Mouse (Mus musculus): ENCODE data around the gene Pcbp2. TPM values are rescaled to one million over a fixed set of nuclear protein-coding genes. Genes with fewer than 3 reads are reported as not detected.

Pcbp2 gene
- 187 and 220 TPM in 2 replicates for polyA plus RNA-seq (2014; fragmentation: Nextera tagmentation; extraction: Ambion mirVana)

GRCm38 (mm10) chr15:102470183-102470604 is at the start of gene Pcbp2:
Pcbp2 (plus strand) TSS chr15:102470539.
- Histone ChIP-seq H3K27me3 (replicated peaks; ENCODE audit: control insufficient read depth, insufficient read depth, low read length) (no peaks in the 10 kb centered on the region), H3K4me2 (peak within 1 kb of the TSS; percentile 67), H3K9me3 (ENCODE audit: control insufficient read depth, low read length) (no peaks in the 10 kb centered on the region), H3K4me3 (ENCODE audit: low read depth, low read length) (peak within 1 kb of the TSS; percentile 96), H3K36me3 (ENCODE audit: control insufficient read depth, insufficient read depth, low read length) (peaks cover 20% of the 10 kb centered on the region), H3K9ac (ENCODE audit: low read depth, low read length) (peak within 1 kb of the TSS; percentile 99), H3K4me1 (replicated peaks; ENCODE audit: control insufficient read depth, insufficient read depth, low read length) (peaks cover 9% of the 10 kb centered on the region), H3K27ac (ENCODE audit: low read depth, low read length) (peak within 1 kb of the TSS; percentile 96)
- DNase-seq (ENCODE audit: low spot score) (peak; percentile 95), ATAC-seq (replicated peaks; ENCODE audit: low FRiP score) (peak; percentile 98)
- under 1% methylated on average over 35 of the region's 40 CpGs for WGBS

DNA sequence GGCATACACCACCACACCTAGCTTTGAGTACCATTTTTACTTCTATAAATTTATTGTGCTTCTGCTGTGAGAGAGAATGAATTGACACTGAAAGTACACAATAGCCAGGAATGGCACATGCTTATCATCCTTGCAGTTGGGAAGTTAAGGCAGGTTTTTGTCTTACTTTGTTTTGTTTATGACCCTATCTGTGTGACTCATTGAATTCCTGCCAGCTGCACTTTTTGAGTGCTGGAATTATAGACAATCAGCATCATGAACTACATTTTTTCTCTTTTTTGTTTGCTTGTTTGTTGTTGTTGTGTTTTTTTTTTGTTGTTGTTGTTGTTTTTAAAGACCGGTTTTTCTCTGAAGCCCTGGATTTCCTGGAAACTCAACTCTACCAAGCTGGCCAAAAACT is 49.4 kb upstream of the Pcbp2 start:
- Histone ChIP-seq H3K27me3 (replicated peaks; ENCODE audit: control insufficient read depth, insufficient read depth, low read length) (no peaks in the 10 kb centered on the region), H3K9ac (ENCODE audit: low read depth, low read length) (no peak overlapping the region), H3K36me3 (ENCODE audit: control insufficient read depth, insufficient read depth, low read length) (no peaks in the 10 kb centered on the region; the same call in 1 of the 2 replicates), H3K9me3 (ENCODE audit: control insufficient read depth, low read length) (no peaks in the 10 kb centered on the region), H3K4me3 (ENCODE audit: low read depth, low read length) (no peak overlapping the region), H3K4me2 (no peak overlapping the region), H3K27ac (ENCODE audit: low read depth, low read length) (no peak overlapping the region), H3K4me1 (replicated peaks; ENCODE audit: control insufficient read depth, insufficient read depth, low read length) (no peaks in the 10 kb centered on the region)
- WGBS = 43% methylated on average over 1 of the region's 1 CpGs
- DNase-seq (ENCODE audit: low spot score) = no peak
- no peak for ATAC-seq (replicated peaks; ENCODE audit: low FRiP score)

- DNase-seq (ENCODE audit: low spot score) (no peak), ATAC-seq (replicated peaks; ENCODE audit: low FRiP score) (no peak)
- H3K9ac ChIP-seq (ENCODE audit: low read depth, low read length) = no peak overlapping the region
- 57% methylated on average over 3 of the region's 3 CpGs for WGBS
- H3K4me2 ChIP-seq = no peak overlapping the region
- H3K27me3 ChIP-seq (replicated peaks; ENCODE audit: control insufficient read depth, insufficient read depth, low read length) = no peaks in the 10 kb centered on the region
- H3K36me3 ChIP-seq (ENCODE audit: control insufficient read depth, insufficient read depth, low read length) = no peaks in the 10 kb centered on the region; the same call in 1 of the 2 replicates
- no peak overlapping the region for H3K27ac ChIP-seq (ENCODE audit: low read depth, low read length)
- no peaks in the 10 kb centered on the region for H3K9me3 ChIP-seq (ENCODE audit: control insufficient read depth, low read length)
- no peaks in the 10 kb centered on the region for H3K4me1 ChIP-seq (replicated peaks; ENCODE audit: control insufficient read depth, insufficient read depth, low read length)
- no peak overlapping the region for H3K4me3 ChIP-seq (ENCODE audit: low read depth, low read length)
Observed at GRCm38 (mm10) chr15:102421437-102421836, 48.9 kb upstream of the Pcbp2 start.

DNA sequence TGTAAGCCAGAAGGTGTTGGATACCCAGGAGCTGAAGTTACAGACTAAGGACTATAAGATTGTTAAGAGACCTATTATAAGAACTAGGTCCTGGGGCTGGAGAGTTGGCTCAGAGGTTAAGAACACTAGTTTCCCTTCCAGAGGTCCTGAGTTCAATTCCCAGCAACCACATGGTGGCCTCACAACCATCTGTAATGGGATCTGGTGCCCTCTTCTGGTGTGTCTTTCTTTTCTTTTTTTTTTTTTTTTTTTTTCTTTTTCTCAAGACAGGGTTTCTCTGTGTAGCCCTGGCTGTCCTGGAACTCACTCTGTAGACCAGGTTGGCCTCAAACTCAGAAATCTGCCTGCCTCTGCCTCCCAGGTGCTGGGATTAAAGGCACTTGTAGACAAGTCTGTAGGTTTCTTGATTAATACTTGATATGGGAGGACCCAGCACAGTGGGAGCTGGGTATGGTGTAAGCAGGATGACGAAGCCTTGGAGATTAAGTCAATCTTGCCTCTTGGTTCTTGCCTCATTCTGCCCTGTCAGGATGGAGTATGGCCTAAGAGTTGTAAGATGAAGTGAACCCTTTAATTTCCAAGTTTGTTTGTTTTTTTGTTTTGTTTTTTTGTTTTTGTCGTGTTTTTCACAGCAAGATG is 46.6 kb upstream of the Pcbp2 start:
- Histone ChIP-seq H3K9ac (ENCODE audit: low read depth, low read length) (no peak overlapping the region), H3K27me3 (replicated peaks; ENCODE audit: control insufficient read depth, insufficient read depth, low read length) (no peaks in the 10 kb centered on the region), H3K4me3 (ENCODE audit: low read depth, low read length) (no peak overlapping the region), H3K9me3 (ENCODE audit: control insufficient read depth, low read length) (no peaks in the 10 kb centered on the region), H3K4me1 (replicated peaks; ENCODE audit: control insufficient read depth, insufficient read depth, low read length) (no peaks in the 10 kb centered on the region), H3K27ac (ENCODE audit: low read depth, low read length) (no peak overlapping the region), H3K4me2 (no peak overlapping the region), H3K36me3 (ENCODE audit: control insufficient read depth, insufficient read depth, low read length) (peaks cover 8% of the 10 kb centered on the region; the same call in 1 of the 2 replicates)
- no peak for ATAC-seq (replicated peaks; ENCODE audit: low FRiP score)
- 92% methylated on average over 2 of the region's 2 CpGs for WGBS
- no peak for DNase-seq (ENCODE audit: low spot score)

GRCm38 (mm10) chr15:102424657-102425056 is 45.7 kb upstream of the Pcbp2 start:
- no peak overlapping the region for H3K4me3 ChIP-seq (ENCODE audit: low read depth, low read length)

DNA sequence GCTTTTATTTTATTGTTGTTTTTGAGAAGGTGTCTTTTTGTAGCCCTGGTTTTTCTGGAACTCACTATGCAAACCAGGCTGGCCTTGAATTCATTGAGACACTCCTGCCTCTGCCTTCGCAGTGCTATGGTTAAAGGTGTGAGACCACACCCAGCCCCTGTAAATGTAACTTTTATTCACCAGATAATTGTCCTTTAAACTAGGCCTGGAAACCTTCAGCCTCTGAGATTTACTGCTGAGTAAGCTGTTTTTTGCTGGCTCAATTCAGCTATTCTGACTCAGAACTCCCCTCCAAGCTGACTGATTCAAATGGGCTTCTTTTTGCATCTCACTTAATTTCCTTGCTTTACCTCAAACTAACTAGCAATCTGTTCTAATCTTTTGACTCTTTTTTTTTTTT is 43.4 kb upstream of the Pcbp2 start:
- no peak overlapping the region for H3K4me2 ChIP-seq
- WGBS = 98% methylated on average over 1 of the region's 1 CpGs
- no peaks in the 10 kb centered on the region for H3K27me3 ChIP-seq (replicated peaks; ENCODE audit: control insufficient read depth, insufficient read depth, low read length)
- H3K4me3 ChIP-seq (ENCODE audit: low read depth, low read length) = no peak overlapping the region
- no peak for ATAC-seq (replicated peaks; ENCODE audit: low FRiP score)
- no peaks in the 10 kb centered on the region for H3K4me1 ChIP-seq (replicated peaks; ENCODE audit: control insufficient read depth, insufficient read depth, low read length)
- H3K9me3 ChIP-seq (ENCODE audit: control insufficient read depth, low read length) = no peaks in the 10 kb centered on the region
- H3K9ac ChIP-seq (ENCODE audit: low read depth, low read length) = no peak overlapping the region
- H3K36me3 ChIP-seq (ENCODE audit: control insufficient read depth, insufficient read depth, low read length) = peaks cover 28% of the 10 kb centered on the region
- H3K27ac ChIP-seq (ENCODE audit: low read depth, low read length) = no peak overlapping the region
- DNase-seq (ENCODE audit: low spot score) = no peak

More at GRCm38 (mm10) chr15:102424657-102425056, 45.7 kb upstream of the Pcbp2 start:
- no peaks in the 10 kb centered on the region for H3K27me3 ChIP-seq (replicated peaks; ENCODE audit: control insufficient read depth, insufficient read depth, low read length)
- H3K27ac ChIP-seq (ENCODE audit: low read depth, low read length) = no peak overlapping the region
- 88% methylated on average over 2 of the region's 2 CpGs for WGBS
- H3K36me3 ChIP-seq (ENCODE audit: control insufficient read depth, insufficient read depth, low read length) = peaks cover 12% of the 10 kb centered on the region
- no peaks in the 10 kb centered on the region for H3K9me3 ChIP-seq (ENCODE audit: control insufficient read depth, low read length)
- no peak for DNase-seq (ENCODE audit: low spot score)
- H3K4me1 ChIP-seq (replicated peaks; ENCODE audit: control insufficient read depth, insufficient read depth, low read length) = no peaks in the 10 kb centered on the region
- no peak overlapping the region for H3K9ac ChIP-seq (ENCODE audit: low read depth, low read length)
- ATAC-seq (replicated peaks; ENCODE audit: low FRiP score) = no peak
- no peak overlapping the region for H3K4me2 ChIP-seq

- Histone ChIP-seq H3K9me3 (ENCODE audit: control insufficient read depth, low read length) (no peaks in the 10 kb centered on the region), H3K4me2 (no peak overlapping the region), H3K27ac (ENCODE audit: low read depth, low read length) (no peak overlapping the region), H3K27me3 (replicated peaks; ENCODE audit: control insufficient read depth, insufficient read depth, low read length) (no peaks in the 10 kb centered on the region), H3K4me3 (ENCODE audit: low read depth, low read length) (no peak overlapping the region), H3K36me3 (ENCODE audit: control insufficient read depth, insufficient read depth, low read length) (peaks cover 26% of the 10 kb centered on the region), H3K9ac (ENCODE audit: low read depth, low read length) (no peak overlapping the region), H3K4me1 (replicated peaks; ENCODE audit: control insufficient read depth, insufficient read depth, low read length) (no peaks in the 10 kb centered on the region)
- WGBS = 77% methylated on average over 1 of the region's 1 CpGs
- DNase-seq (ENCODE audit: low spot score) (no peak), ATAC-seq (replicated peaks; ENCODE audit: low FRiP score) (no peak)
Observed at GRCm38 (mm10) chr15:102432046-102432445, 38.3 kb upstream of the Pcbp2 start.

- ATAC-seq (replicated peaks; ENCODE audit: low FRiP score) = no peak
- H3K27me3 ChIP-seq (replicated peaks; ENCODE audit: control insufficient read depth, insufficient read depth, low read length) = no peaks in the 10 kb centered on the region
- no peaks in the 10 kb centered on the region for H3K9me3 ChIP-seq (ENCODE audit: control insufficient read depth, low read length)
- no peak overlapping the region for H3K4me2 ChIP-seq
- no peak overlapping the region for H3K27ac ChIP-seq (ENCODE audit: low read depth, low read length)
- no peak overlapping the region for H3K9ac ChIP-seq (ENCODE audit: low read depth, low read length)
- no peaks in the 10 kb centered on the region for H3K4me1 ChIP-seq (replicated peaks; ENCODE audit: control insufficient read depth, insufficient read depth, low read length)
- WGBS = 90% methylated on average over 4 of the region's 4 CpGs
- no peak overlapping the region for H3K4me3 ChIP-seq (ENCODE audit: low read depth, low read length)
- peaks cover 24% of the 10 kb centered on the region for H3K36me3 ChIP-seq (ENCODE audit: control insufficient read depth, insufficient read depth, low read length)
- DNase-seq (ENCODE audit: low spot score) = no peak
Observed at GRCm38 (mm10) chr15:102433173-102433572, 37.2 kb upstream of the Pcbp2 start.

GRCm38 (mm10) chr15:102442490-102442889 is 27.8 kb upstream of the Pcbp2 start:
- H3K9me3 ChIP-seq (ENCODE audit: control insufficient read depth, low read length) = no peaks in the 10 kb centered on the region
- ATAC-seq (replicated peaks; ENCODE audit: low FRiP score) = 0 out of 2 replicates have a peak, but pooled peaks have one; percentile 18
- no peak overlapping the region for H3K27ac ChIP-seq (ENCODE audit: low read depth, low read length)
- H3K4me3 ChIP-seq (ENCODE audit: low read depth, low read length) = no peak overlapping the region
- 45% methylated on average over 2 of the region's 2 CpGs for WGBS
- H3K4me1 ChIP-seq (replicated peaks; ENCODE audit: control insufficient read depth, insufficient read depth, low read length) = peaks cover 11% of the 10 kb centered on the region
- H3K36me3 ChIP-seq (ENCODE audit: control insufficient read depth, insufficient read depth, low read length) = no peaks in the 10 kb centered on the region
- no peak overlapping the region for H3K9ac ChIP-seq (ENCODE audit: low read depth, low read length)
- no peaks in the 10 kb centered on the region for H3K27me3 ChIP-seq (replicated peaks; ENCODE audit: control insufficient read depth, insufficient read depth, low read length)
- DNase-seq (ENCODE audit: low spot score) = peak; percentile 78
- no peak overlapping the region for H3K4me2 ChIP-seq
